Mouse (Mus musculus) E14TG2a.4 (cell line): Measurements from ENCODE around the gene Gzmk.

Source experiments
- CTCF ChIP-seq: conservative IDR thresholded peaks from 2 replicates; pipeline ENCODE4 v1.5.1; 2014; ENCODE audit warnings: low read length
- NANOG ChIP-seq: IDR thresholded peaks from 2 replicates; pipeline ENCODE4 v1.6.1; 2014; ENCODE audit warnings: borderline replicate concordance, low read length, mixed read lengths

- TF ChIP-seq NANOG (no peak), CTCF (no peak)
Measured at GRCm38 (mm10) chr13:113199331-113199730, 26.4 kb downstream of the Gzmk start.
